Mouse (Mus musculus) kidney, embryonic 16.5 days (tissue): Measurements from ENCODE around the gene Pcdh7. TPM values are rescaled to one million over a fixed set of nuclear protein-coding genes. Genes with fewer than 3 reads are reported as not detected.
A peak's percentile ranks its signal among the peaks of the same experiment; 100 is the strongest.

Experiments used
- ATAC-seq: fragments of 200-750 bp; cut with Nextera tagmentation; 2 replicates; pipeline ENCODE4 v1.8.0; 2017; ENCODE audit warnings: moderate TSS enrichment; ENCODE audit not compliant: low FRiP score, low TSS enrichment
- H3K27ac ChIP-seq: fragments of 300-500 bp; sonication (generic); 2 replicates; pipeline ENCODE4 v1.5.1; 2014; ENCODE audit warnings: low read length
- H3K27me3 ChIP-seq: fragments of 300-500 bp; sonication (generic); 2 replicates; pipeline ENCODE4 v1.6.1; 2014; ENCODE audit warnings: low read length, control low read depth, mixed read lengths; ENCODE audit not compliant: insufficient read depth
- H3K36me3 ChIP-seq: fragments of 300-500 bp; sonication (generic); 2 replicates; pipeline ENCODE4 v1.6.1; 2014; ENCODE audit warnings: low read length, control low read depth, mixed read lengths; ENCODE audit not compliant: insufficient read depth
- H3K4me1 ChIP-seq: fragments of 300-500 bp; sonication (generic); 2 replicates; pipeline ENCODE4 v1.6.1; 2014; ENCODE audit warnings: low read length, control low read depth, mixed read lengths; ENCODE audit not compliant: insufficient read depth
- H3K4me2 ChIP-seq: fragments of 300-500 bp; sonication (generic); replicated peaks from 2 replicates; pipeline ENCODE4 v1.6.1; 2014; ENCODE audit warnings: low read depth, low read length
- H3K4me3 ChIP-seq: fragments of 300-500 bp; sonication (generic); 2 replicates; pipeline ENCODE4 v1.5.1; 2014; ENCODE audit warnings: mild to moderate bottlenecking, low read length
- H3K9ac ChIP-seq: fragments of 300-500 bp; sonication (generic); replicated peaks from 2 replicates; pipeline ENCODE4 v1.6.1; 2014; ENCODE audit warnings: low read length
- H3K9me3 ChIP-seq: fragments of 300-500 bp; sonication (generic); 2 replicates; pipeline ENCODE4 v1.6.1; 2016; ENCODE audit warnings: low read length, control low read depth
- WGBS: fragments of 180-500 bp; shearing (Covaris S2); extraction: QIAGEN DNeasy Blood & Tissue Kit; methylation state at CpG from one replicate; pipeline ENCODE4 v1.1.7; 2014; 5-methylcytosine and 5-hydroxymethylcytosine counted together
- polyA plus RNA-seq: library from polyadenylated mRNA; unstranded; fragments of >200 nt; fragmentation: Nextera tagmentation; extraction: Ambion mirVana; gene quantifications from 2 replicates; pipeline ENCODE4 v1.2.1, GENCODE M21; 2015

Gene Pcdh7
- polyA plus RNA-seq, 1 experiment from 2014 or later: 4.1 TPM

GRCm38 (mm10) chr5:57745879-57746278 lies 28.1 kb downstream of the Pcdh7 start:
- 73% methylated on average over 1 of the region's 1 CpGs for WGBS

DNA sequence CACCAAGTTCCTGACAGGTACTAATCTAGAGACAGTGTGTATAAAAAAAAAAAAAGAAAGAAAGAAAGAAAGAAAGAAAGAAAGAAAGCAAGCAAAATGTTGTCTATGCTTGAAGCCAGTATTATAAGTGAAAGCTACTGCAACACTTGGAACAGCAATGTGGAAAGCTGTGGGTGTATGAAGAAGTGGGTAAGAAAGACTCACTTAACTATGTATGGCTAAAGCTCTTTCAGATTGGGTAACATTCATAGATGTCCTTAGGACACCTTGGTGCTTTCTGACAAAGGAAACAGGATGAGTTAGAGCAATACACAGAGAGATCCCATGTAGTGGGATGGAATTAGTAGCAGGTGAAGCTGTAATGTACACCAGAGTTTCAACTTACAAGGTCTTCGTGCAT lies 32.6 kb downstream of the Pcdh7 start:
- Histone ChIP-seq H3K36me3 (no peaks in the 10 kb centered on the region), H3K4me3 (no peak overlapping the region), H3K4me2 (no peak overlapping the region), H3K27me3 (no peaks in the 10 kb centered on the region), H3K9me3 (no peaks in the 10 kb centered on the region), H3K4me1 (no peaks in the 10 kb centered on the region), H3K9ac (no peak overlapping the region), H3K27ac (no peak overlapping the region)
- WGBS: 70% methylated on average over 1 of the region's 1 CpGs
- ATAC-seq: no peak

More at GRCm38 (mm10) chr5:57745879-57746278, 28.1 kb downstream of the Pcdh7 start:
- Histone ChIP-seq H3K36me3 (no peaks in the 10 kb centered on the region), H3K27ac (no peak overlapping the region), H3K4me3 (no peak overlapping the region), H3K9ac (no peak overlapping the region), H3K27me3 (no peaks in the 10 kb centered on the region), H3K4me2 (no peak overlapping the region), H3K4me1 (no peaks in the 10 kb centered on the region), H3K9me3 (no peaks in the 10 kb centered on the region)
- no peak for ATAC-seq

GRCm38 (mm10) chr5:57755791-57756190 lies 38.0 kb downstream of the Pcdh7 start:
- no peaks in the 10 kb centered on the region for H3K27me3 ChIP-seq
- H3K9ac ChIP-seq: no peak overlapping the region
- ATAC-seq: no peak
- H3K27ac ChIP-seq: no peak overlapping the region
- no peaks in the 10 kb centered on the region for H3K9me3 ChIP-seq
- no peak overlapping the region for H3K4me3 ChIP-seq
- WGBS: 14% methylated on average over 1 of the region's 1 CpGs
- H3K36me3 ChIP-seq: no peaks in the 10 kb centered on the region
- H3K4me1 ChIP-seq: peaks cover 9% of the 10 kb centered on the region; the same call in 1 of the 2 replicates
- no peak overlapping the region for H3K4me2 ChIP-seq

- H3K4me1 ChIP-seq: peaks cover 9% of the 10 kb centered on the region; the same call in 1 of the 2 replicates
- H3K36me3 ChIP-seq: no peaks in the 10 kb centered on the region
- H3K4me2 ChIP-seq: no peak overlapping the region
- H3K27me3 ChIP-seq: no peaks in the 10 kb centered on the region
- WGBS: 49% methylated on average over 4 of the region's 4 CpGs
- ATAC-seq: peak; percentile 40; the same call in 1 of the 2 replicates
- H3K9me3 ChIP-seq: no peaks in the 10 kb centered on the region
- no peak overlapping the region for H3K4me3 ChIP-seq
- H3K9ac ChIP-seq: no peak overlapping the region
- peak overlapping the region; percentile 53; the same call in 1 of the 2 replicates for H3K27ac ChIP-seq
Observed at GRCm38 (mm10) chr5:57756726-57757424, 39.1 kb downstream of the Pcdh7 start.

GRCm38 (mm10) chr5:57757436-57757898 lies 39.7 kb downstream of the Pcdh7 start:
- Histone ChIP-seq H3K4me3 (no peak overlapping the region), H3K27ac (peak overlapping the region; percentile 14; the same call in 1 of the 2 replicates), H3K9ac (no peak overlapping the region), H3K36me3 (no peaks in the 10 kb centered on the region), H3K4me1 (peaks cover 9% of the 10 kb centered on the region; the same call in 1 of the 2 replicates), H3K4me2 (no peak overlapping the region), H3K9me3 (no peaks in the 10 kb centered on the region), H3K27me3 (no peaks in the 10 kb centered on the region)
- WGBS: 24% methylated on average over 4 of the region's 4 CpGs
- peak; percentile 65; the same call in 1 of the 2 replicates for ATAC-seq

DNA sequence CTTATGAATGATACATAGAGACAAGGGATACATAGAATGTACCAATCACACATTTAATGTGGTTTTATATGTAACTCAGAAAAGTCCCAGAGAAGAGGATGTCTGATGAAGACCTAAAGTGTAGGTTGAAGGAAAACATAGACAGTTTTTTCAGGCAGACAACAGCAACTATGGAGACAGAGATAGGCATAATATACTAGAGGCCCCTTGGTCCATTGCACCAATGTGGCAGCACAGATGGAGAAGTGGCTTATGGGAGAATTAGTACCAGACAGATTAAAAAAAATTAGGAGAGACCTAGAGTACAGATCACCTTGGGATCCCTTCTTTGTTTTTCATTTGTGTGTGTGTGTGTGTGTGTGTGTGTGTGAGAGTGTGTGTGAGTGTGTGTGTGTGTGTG lies 41.2 kb downstream of the Pcdh7 start:
- H3K4me2 ChIP-seq: no peak overlapping the region
- H3K9me3 ChIP-seq: no peaks in the 10 kb centered on the region
- H3K4me3 ChIP-seq: no peak overlapping the region
- ATAC-seq: no peak
- H3K9ac ChIP-seq: no peak overlapping the region
- peaks cover 9% of the 10 kb centered on the region; the same call in 1 of the 2 replicates for H3K4me1 ChIP-seq
- no peaks in the 10 kb centered on the region for H3K27me3 ChIP-seq
- no peak overlapping the region for H3K27ac ChIP-seq
- H3K36me3 ChIP-seq: no peaks in the 10 kb centered on the region

DNA sequence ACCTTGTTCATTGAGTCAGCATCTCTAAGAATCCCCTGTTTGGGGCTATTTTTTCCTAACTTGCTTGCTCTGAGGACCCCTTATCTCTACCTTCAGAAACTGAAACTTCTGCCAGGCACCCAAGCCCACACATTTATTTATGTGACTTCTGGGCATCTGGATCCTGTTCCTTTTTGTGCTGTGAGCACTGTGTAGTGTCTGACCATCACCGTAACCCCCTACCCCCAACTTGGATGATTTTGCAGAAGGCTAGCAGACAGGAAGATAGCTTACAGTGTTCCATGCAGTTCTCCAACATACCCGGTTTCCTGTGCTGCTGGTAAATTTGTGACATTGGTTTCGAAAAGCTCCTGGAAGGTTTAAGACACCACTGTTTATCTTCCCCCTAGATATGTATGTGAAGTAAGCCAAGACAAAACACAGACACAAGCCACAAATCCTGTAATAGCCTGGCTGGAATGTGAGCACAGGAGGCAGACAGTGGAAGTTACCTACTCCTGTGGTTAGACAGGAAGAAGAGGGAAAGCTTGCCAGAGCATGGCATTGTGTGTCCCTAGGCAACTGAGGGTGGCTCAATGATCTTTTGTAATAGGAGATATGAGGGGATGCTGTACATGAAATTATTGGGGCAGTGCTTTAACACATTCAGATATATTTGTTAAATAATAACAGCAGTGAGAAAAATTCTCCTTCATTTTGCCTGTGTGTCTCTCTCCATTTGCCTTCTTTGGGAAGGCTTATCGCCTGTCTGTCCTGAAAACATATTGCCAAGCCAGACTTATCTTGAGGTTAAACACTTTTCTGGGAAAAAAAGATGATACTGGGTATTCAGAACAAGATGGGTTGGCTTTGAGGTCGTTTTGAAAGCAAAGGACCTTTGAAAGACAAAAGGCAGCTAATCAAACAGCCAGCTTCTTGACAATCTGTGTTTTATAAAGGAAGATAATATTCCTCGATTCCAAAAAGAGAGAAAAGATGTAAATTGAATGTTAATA lies 42.6 kb downstream of the Pcdh7 start:
- no peaks in the 10 kb centered on the region for H3K36me3 ChIP-seq
- no peak overlapping the region for H3K4me3 ChIP-seq
- H3K9ac ChIP-seq: no peak overlapping the region
- no peak overlapping the region for H3K4me2 ChIP-seq
- no peak for ATAC-seq
- no peaks in the 10 kb centered on the region for H3K27me3 ChIP-seq
- 59% methylated on average over 6 of the region's 6 CpGs for WGBS
- peaks cover 9% of the 10 kb centered on the region; the same call in 1 of the 2 replicates for H3K4me1 ChIP-seq
- H3K27ac ChIP-seq: no peak overlapping the region
- no peaks in the 10 kb centered on the region for H3K9me3 ChIP-seq

- Histone ChIP-seq H3K4me2 (no peak overlapping the region), H3K27ac (no peak overlapping the region), H3K4me1 (peaks cover 6% of the 10 kb centered on the region; the same call in 1 of the 2 replicates), H3K9me3 (no peaks in the 10 kb centered on the region), H3K9ac (no peak overlapping the region), H3K27me3 (no peaks in the 10 kb centered on the region), H3K36me3 (no peaks in the 10 kb centered on the region), H3K4me3 (no peak overlapping the region)
- no peak for ATAC-seq
- WGBS: 29% methylated on average over 3 of the region's 3 CpGs
Observed at GRCm38 (mm10) chr5:57765356-57765755, 47.6 kb downstream of the Pcdh7 start.

- H3K36me3 ChIP-seq: no peaks in the 10 kb centered on the region
- WGBS: 50% methylated on average over 3 of the region's 3 CpGs
Observed at GRCm38 (mm10) chr5:57767346-57767745, 49.6 kb downstream of the Pcdh7 start.

More at GRCm38 (mm10) chr5:57767346-57767745, 49.6 kb downstream of the Pcdh7 start:
- no peak overlapping the region for H3K9ac ChIP-seq
- no peak for ATAC-seq
- H3K4me3 ChIP-seq: no peak overlapping the region
- no peak overlapping the region for H3K4me2 ChIP-seq
- no peaks in the 10 kb centered on the region for H3K9me3 ChIP-seq
- H3K4me1 ChIP-seq: peaks cover 16% of the 10 kb centered on the region
- H3K27ac ChIP-seq: no peak overlapping the region
- H3K27me3 ChIP-seq: no peaks in the 10 kb centered on the region
